Mouse (Mus musculus): ENCODE measurements around the gene Ank2.
"Not testable (repeated sequence)": the region's sequence is repeated elsewhere in the genome, so short reads cannot be mapped to it uniquely, and the experiment has no call there.

- TF ChIP-seq CTCF, EP300 (IDR thresholded peaks at IDR 0.05; ENCODE audit: low read depth): not testable (repeated sequence)
Measured at GRCm38 (mm10) chr3:127321031-127321430, 178.1 kb downstream of the Ank2 start.

All from liver, postnatal 0 days (tissue).